Mouse (Mus musculus): Measurements from ENCODE around the gene Dnajc10. TPM values are rescaled to one million over a fixed set of nuclear protein-coding genes. Genes with fewer than 3 reads are reported as not detected.
A peak's percentile ranks its signal among the peaks of the same experiment; 100 is the strongest.

Gene Dnajc10
- polyA plus RNA-seq, 1 experiment from 2014 or later = 84.2 TPM

GRCm38 (mm10) chr2:80314854-80315241, 418 bp upstream of the Dnajc10 start:
- peak overlapping the region; percentile 90 for H3K27ac ChIP-seq (replicated peaks; ENCODE audit: low read depth, low read length)

GRCm38 (mm10) chr2:80322878-80323277, 7.6 kb downstream of the Dnajc10 start:
- DNase-seq (ENCODE audit: low spot score) = no peak
- Histone ChIP-seq H3K27ac (replicated peaks; ENCODE audit: low read depth, low read length) (no peak overlapping the region), H3K36me3 (ENCODE audit: control insufficient read depth, insufficient read depth, low read length) (peaks cover 68% of the 10 kb centered on the region), H3K4me2 (ENCODE audit: low read depth, low read length) (no peak overlapping the region), H3K9me3 (ENCODE audit: control insufficient read depth, low read length) (no peaks in the 10 kb centered on the region), H3K9ac (ENCODE audit: low read depth, low read length) (no peak overlapping the region), H3K4me3 (ENCODE audit: low read depth, low read length) (no peak overlapping the region), H3K4me1 (ENCODE audit: control insufficient read depth, insufficient read depth, low read length) (no peaks in the 10 kb centered on the region), H3K27me3 (replicated peaks; ENCODE audit: control insufficient read depth, insufficient read depth, low read length) (no peaks in the 10 kb centered on the region)
- no peak for ATAC-seq (ENCODE audit: low read depth)
- 94% methylated on average over 4 of the region's 4 CpGs for WGBS

More at GRCm38 (mm10) chr2:80314854-80315241, 418 bp upstream of the Dnajc10 start:
- no peaks in the 10 kb centered on the region for H3K9me3 ChIP-seq (ENCODE audit: control insufficient read depth, low read length)
- no peaks in the 10 kb centered on the region for H3K27me3 ChIP-seq (replicated peaks; ENCODE audit: control insufficient read depth, insufficient read depth, low read length)
- H3K4me1 ChIP-seq (ENCODE audit: control insufficient read depth, insufficient read depth, low read length) = peaks cover 11% of the 10 kb centered on the region; the same call in 1 of the 2 replicates
- peak overlapping the region; percentile 89 for H3K4me3 ChIP-seq (ENCODE audit: low read depth, low read length)
- ATAC-seq (ENCODE audit: low read depth) (no peak), DNase-seq (ENCODE audit: low spot score) (no peak)
- 48% methylated on average over 7 of the region's 7 CpGs for WGBS
- H3K9ac ChIP-seq (ENCODE audit: low read depth, low read length) = peak overlapping the region; percentile 94
- peaks cover 14% of the 10 kb centered on the region for H3K36me3 ChIP-seq (ENCODE audit: control insufficient read depth, insufficient read depth, low read length)
- peak overlapping the region; percentile 75 for H3K4me2 ChIP-seq (ENCODE audit: low read depth, low read length)

DNA sequence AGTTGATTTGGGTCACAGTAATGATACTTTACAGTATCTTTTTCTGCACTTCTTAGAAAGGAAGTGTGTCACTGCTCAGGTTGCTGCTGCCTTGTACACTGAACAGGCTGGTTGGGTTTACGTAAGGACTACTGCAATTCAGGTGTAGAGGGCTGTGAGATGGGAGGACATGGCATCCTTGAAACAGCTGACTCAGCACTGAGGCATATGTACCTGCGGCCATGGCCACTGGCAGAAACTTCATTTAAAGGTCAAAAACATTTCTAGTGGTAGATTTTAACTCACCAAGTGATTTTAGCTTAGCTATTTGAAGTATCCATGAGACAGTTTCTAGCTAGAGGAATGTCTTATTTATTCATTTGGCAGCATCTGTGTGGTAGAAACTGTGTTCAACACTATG, 10.5 kb downstream of the Dnajc10 start:
- Histone ChIP-seq H3K9me3 (ENCODE audit: control insufficient read depth, low read length) (no peaks in the 10 kb centered on the region), H3K4me2 (ENCODE audit: low read depth, low read length) (no peak overlapping the region), H3K27ac (replicated peaks; ENCODE audit: low read depth, low read length) (no peak overlapping the region), H3K4me3 (ENCODE audit: low read depth, low read length) (no peak overlapping the region), H3K27me3 (replicated peaks; ENCODE audit: control insufficient read depth, insufficient read depth, low read length) (no peaks in the 10 kb centered on the region), H3K9ac (ENCODE audit: low read depth, low read length) (no peak overlapping the region), H3K4me1 (ENCODE audit: control insufficient read depth, insufficient read depth, low read length) (no peaks in the 10 kb centered on the region), H3K36me3 (ENCODE audit: control insufficient read depth, insufficient read depth, low read length) (peaks cover 73% of the 10 kb centered on the region)
- DNase-seq (ENCODE audit: low spot score) (no peak), ATAC-seq (ENCODE audit: low read depth) (no peak)
- 90% methylated on average over 2 of the region's 2 CpGs for WGBS

DNA sequence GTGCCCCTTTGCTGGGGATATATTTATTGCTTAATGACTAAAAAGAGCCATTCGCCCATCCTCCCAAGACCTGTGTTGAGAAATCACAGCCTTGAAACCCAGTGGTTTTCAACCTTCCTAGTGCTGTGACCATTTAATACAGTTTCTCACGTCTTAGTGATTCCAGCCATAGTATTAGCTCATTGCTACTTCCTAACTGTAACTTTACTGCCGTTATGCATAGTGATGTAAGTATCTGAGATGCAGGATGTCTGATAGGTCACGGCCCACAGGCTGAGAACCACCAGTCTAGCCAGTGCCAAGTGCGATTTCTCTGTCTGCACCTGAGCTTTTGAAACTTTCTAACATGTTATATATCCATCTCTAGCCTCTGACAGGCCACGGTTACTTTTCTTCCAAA, 12.0 kb downstream of the Dnajc10 start:
- Histone ChIP-seq H3K4me3 (ENCODE audit: low read depth, low read length) (no peak overlapping the region), H3K4me1 (ENCODE audit: control insufficient read depth, insufficient read depth, low read length) (no peaks in the 10 kb centered on the region), H3K27ac (replicated peaks; ENCODE audit: low read depth, low read length) (no peak overlapping the region), H3K9ac (ENCODE audit: low read depth, low read length) (no peak overlapping the region), H3K4me2 (ENCODE audit: low read depth, low read length) (no peak overlapping the region), H3K36me3 (ENCODE audit: control insufficient read depth, insufficient read depth, low read length) (peaks cover 69% of the 10 kb centered on the region), H3K9me3 (ENCODE audit: control insufficient read depth, low read length) (no peaks in the 10 kb centered on the region), H3K27me3 (replicated peaks; ENCODE audit: control insufficient read depth, insufficient read depth, low read length) (no peaks in the 10 kb centered on the region)
- DNase-seq (ENCODE audit: low spot score) = no peak
- ATAC-seq (ENCODE audit: low read depth) = no peak
- 88% methylated on average over 6 of the region's 6 CpGs for WGBS

DNA sequence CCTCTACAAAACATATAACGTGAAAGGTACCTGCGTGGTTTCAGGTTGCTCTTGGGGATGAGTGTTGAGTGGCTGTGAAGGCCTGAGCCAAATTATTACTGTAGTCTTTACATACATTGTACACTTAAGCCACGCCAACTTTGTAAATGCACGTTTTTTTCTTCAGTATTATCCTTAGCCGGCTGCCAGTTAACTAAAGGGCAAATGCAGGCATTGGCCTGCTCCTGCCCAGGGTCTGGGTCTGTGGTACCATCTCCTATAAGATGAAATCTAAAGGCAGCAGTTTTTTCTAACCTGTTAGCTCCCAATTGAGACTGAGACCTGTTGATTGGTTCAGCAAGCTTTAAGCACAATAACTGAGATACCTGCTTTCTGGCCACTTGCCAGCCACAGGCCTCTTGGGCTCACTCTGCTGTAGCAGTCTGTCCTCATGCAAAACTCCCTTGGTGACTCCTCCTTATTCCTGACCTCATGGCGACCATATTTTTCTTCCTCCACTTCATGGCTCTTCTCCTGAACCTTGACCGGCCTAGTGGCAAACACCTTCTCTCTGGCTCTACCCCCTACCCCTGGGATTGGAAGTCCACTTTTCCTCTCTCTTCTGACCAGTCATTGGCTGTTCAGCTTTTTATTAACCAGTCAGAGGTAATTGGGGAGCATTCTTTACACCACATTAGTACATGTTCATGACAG, 13.8 kb downstream of the Dnajc10 start:
- H3K9me3 ChIP-seq (ENCODE audit: control insufficient read depth, low read length) = no peaks in the 10 kb centered on the region
- no peak overlapping the region for H3K27ac ChIP-seq (replicated peaks; ENCODE audit: low read depth, low read length)
- no peaks in the 10 kb centered on the region for H3K27me3 ChIP-seq (replicated peaks; ENCODE audit: control insufficient read depth, insufficient read depth, low read length)
- H3K9ac ChIP-seq (ENCODE audit: low read depth, low read length) = no peak overlapping the region
- no peak overlapping the region for H3K4me3 ChIP-seq (ENCODE audit: low read depth, low read length)
- no peaks in the 10 kb centered on the region for H3K4me1 ChIP-seq (ENCODE audit: control insufficient read depth, insufficient read depth, low read length)
- peaks cover 69% of the 10 kb centered on the region for H3K36me3 ChIP-seq (ENCODE audit: control insufficient read depth, insufficient read depth, low read length)
- 90% methylated on average over 7 of the region's 7 CpGs for WGBS
- ATAC-seq (ENCODE audit: low read depth) = no peak
- no peak overlapping the region for H3K4me2 ChIP-seq (ENCODE audit: low read depth, low read length)
- peak; percentile 12 for DNase-seq (ENCODE audit: low spot score)

DNA sequence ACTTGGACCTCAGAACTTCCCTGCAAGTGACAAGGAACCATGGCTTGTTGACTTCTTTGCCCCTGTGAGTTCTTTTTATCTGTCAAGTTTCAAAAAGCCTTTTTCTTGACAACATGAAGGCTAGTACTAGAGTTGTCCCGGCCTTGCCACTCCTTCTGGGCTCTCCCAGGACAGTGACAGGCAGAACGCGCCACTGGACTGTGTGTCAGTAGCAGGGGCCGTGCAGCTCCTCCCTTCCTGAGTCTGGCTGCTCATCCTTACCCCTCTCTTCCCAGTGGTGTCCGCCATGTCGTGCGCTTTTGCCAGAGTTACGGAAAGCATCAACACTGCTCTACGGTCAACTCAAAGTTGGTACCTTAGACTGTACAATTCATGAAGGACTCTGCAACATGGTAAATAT, 25.3 kb downstream of the Dnajc10 start:
- Histone ChIP-seq H3K27me3 (replicated peaks; ENCODE audit: control insufficient read depth, insufficient read depth, low read length) (no peaks in the 10 kb centered on the region), H3K4me1 (ENCODE audit: control insufficient read depth, insufficient read depth, low read length) (no peaks in the 10 kb centered on the region), H3K36me3 (ENCODE audit: control insufficient read depth, insufficient read depth, low read length) (peaks cover 87% of the 10 kb centered on the region), H3K9me3 (ENCODE audit: control insufficient read depth, low read length) (no peaks in the 10 kb centered on the region), H3K9ac (ENCODE audit: low read depth, low read length) (no peak overlapping the region), H3K4me2 (ENCODE audit: low read depth, low read length) (no peak overlapping the region), H3K4me3 (ENCODE audit: low read depth, low read length) (no peak overlapping the region), H3K27ac (replicated peaks; ENCODE audit: low read depth, low read length) (no peak overlapping the region)
- no peak for ATAC-seq (ENCODE audit: low read depth)
- WGBS = 97% methylated on average over 9 of the region's 9 CpGs
- no peak for DNase-seq (ENCODE audit: low spot score)

DNA sequence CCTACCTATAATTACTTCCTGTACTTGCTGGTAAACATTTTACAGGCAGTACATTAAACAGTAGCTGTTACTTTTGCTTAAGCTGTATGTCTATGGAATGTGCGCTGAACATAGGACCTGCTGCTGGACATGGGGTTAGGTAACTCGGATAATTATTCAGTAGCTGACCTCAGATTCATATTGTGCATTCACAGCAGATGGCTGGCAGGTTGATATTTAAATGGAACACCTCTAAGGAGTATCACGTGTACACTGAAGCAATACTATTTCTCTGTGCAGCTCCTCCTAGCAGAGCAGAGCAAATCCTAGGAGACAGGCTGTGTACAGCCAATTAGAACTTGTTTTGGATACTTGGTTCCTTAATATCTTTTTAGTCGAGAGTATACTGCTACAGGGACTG, 39.3 kb downstream of the Dnajc10 start:
- DNase-seq (ENCODE audit: low spot score) (no peak), ATAC-seq (ENCODE audit: low read depth) (peak; percentile 48; the same call in 1 of the 2 replicates)
- WGBS = 80% methylated on average over 4 of the region's 4 CpGs
- H3K4me3 ChIP-seq (ENCODE audit: low read depth, low read length) = no peak overlapping the region
- H3K9me3 ChIP-seq (ENCODE audit: control insufficient read depth, low read length) = no peaks in the 10 kb centered on the region
- no peak overlapping the region for H3K4me2 ChIP-seq (ENCODE audit: low read depth, low read length)
- H3K9ac ChIP-seq (ENCODE audit: low read depth, low read length) = no peak overlapping the region
- peaks cover 41% of the 10 kb centered on the region for H3K36me3 ChIP-seq (ENCODE audit: control insufficient read depth, insufficient read depth, low read length)
- H3K4me1 ChIP-seq (ENCODE audit: control insufficient read depth, insufficient read depth, low read length) = no peaks in the 10 kb centered on the region
- no peaks in the 10 kb centered on the region for H3K27me3 ChIP-seq (replicated peaks; ENCODE audit: control insufficient read depth, insufficient read depth, low read length)
- H3K27ac ChIP-seq (replicated peaks; ENCODE audit: low read depth, low read length) = no peak overlapping the region

- Histone ChIP-seq H3K27me3 (replicated peaks; ENCODE audit: control insufficient read depth, insufficient read depth, low read length) (no peaks in the 10 kb centered on the region), H3K4me3 (ENCODE audit: low read depth, low read length) (no peak overlapping the region), H3K36me3 (ENCODE audit: control insufficient read depth, insufficient read depth, low read length) (peaks cover 22% of the 10 kb centered on the region), H3K9ac (ENCODE audit: low read depth, low read length) (no peak overlapping the region), H3K4me2 (ENCODE audit: low read depth, low read length) (no peak overlapping the region), H3K27ac (replicated peaks; ENCODE audit: low read depth, low read length) (no peak overlapping the region), H3K4me1 (ENCODE audit: control insufficient read depth, insufficient read depth, low read length) (no peaks in the 10 kb centered on the region), H3K9me3 (ENCODE audit: control insufficient read depth, low read length) (no peaks in the 10 kb centered on the region)
- peak; percentile 75 for DNase-seq (ENCODE audit: low spot score)
- ATAC-seq (ENCODE audit: low read depth) = peak; percentile 31
- WGBS = 46% methylated on average over 8 of the region's 8 CpGs
These were observed 41.5 kb downstream of the Dnajc10 start for GRCm38 (mm10) chr2:80356656-80357231.

DNA sequence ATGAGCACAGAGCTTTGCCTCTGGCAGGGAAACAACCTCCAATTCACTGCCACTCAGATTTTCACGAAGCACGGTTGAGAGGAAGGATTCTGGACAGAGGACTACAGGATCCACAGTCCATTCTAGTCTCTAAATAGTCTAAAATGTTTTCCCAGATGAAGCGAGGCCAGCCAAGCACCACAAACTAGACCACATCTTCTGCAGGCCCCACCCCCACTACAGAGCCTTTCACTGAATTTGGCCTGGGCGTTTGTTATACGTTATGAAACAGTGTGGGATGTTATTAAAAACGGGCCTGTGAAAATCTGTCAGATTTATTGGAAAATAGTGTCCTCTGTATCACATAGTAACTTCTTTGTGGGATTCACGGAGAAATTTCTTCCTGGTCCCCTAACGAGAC, 56.2 kb downstream of the Dnajc10 start:
- DNase-seq (ENCODE audit: low spot score) = peak; percentile 34
- 67% methylated on average over 8 of the region's 8 CpGs for WGBS
- ATAC-seq (ENCODE audit: low read depth) = no peak
- Histone ChIP-seq H3K36me3 (ENCODE audit: control insufficient read depth, insufficient read depth, low read length) (no peaks in the 10 kb centered on the region), H3K9me3 (ENCODE audit: control insufficient read depth, low read length) (no peaks in the 10 kb centered on the region), H3K4me1 (ENCODE audit: control insufficient read depth, insufficient read depth, low read length) (no peaks in the 10 kb centered on the region), H3K4me2 (ENCODE audit: low read depth, low read length) (no peak overlapping the region), H3K4me3 (ENCODE audit: low read depth, low read length) (no peak overlapping the region), H3K9ac (ENCODE audit: low read depth, low read length) (no peak overlapping the region), H3K27ac (replicated peaks; ENCODE audit: low read depth, low read length) (no peak overlapping the region), H3K27me3 (replicated peaks; ENCODE audit: control insufficient read depth, insufficient read depth, low read length) (no peaks in the 10 kb centered on the region)

Data from embryonic facial prominence, embryonic 14.5 days (tissue).